Mouse (Mus musculus): ENCODE data around the gene Ifitm5.

Ifitm5 gene

GRCm38 (mm10) chr7:140907131-140907530, 43.0 kb downstream of the Ifitm5 start:
- DNase-seq (ENCODE audit: low read depth, low spot score): no peak
- no peaks in the 10 kb centered on the region for H3K27me3 ChIP-seq (ENCODE audit: control insufficient read depth, insufficient read depth, low read length, poor library complexity, severe bottlenecking)
- H3K36me3 ChIP-seq (ENCODE audit: control insufficient read depth, insufficient read depth, low read length, poor library complexity, severe bottlenecking): no peaks in the 10 kb centered on the region

GRCm38 (mm10) chr7:140905642-140906081, 44.4 kb downstream of the Ifitm5 start:
- no peaks in the 10 kb centered on the region for H3K27me3 ChIP-seq (ENCODE audit: control insufficient read depth, insufficient read depth, low read length, poor library complexity, severe bottlenecking)
- no peak for DNase-seq (ENCODE audit: low read depth, low spot score)
- H3K36me3 ChIP-seq (ENCODE audit: control insufficient read depth, insufficient read depth, low read length, poor library complexity, severe bottlenecking): no peaks in the 10 kb centered on the region

GRCm38 (mm10) chr7:140903212-140903611, 46.9 kb downstream of the Ifitm5 start:
- peak; percentile 82 for DNase-seq (ENCODE audit: low read depth, low spot score)
- Histone ChIP-seq H3K27me3 (ENCODE audit: control insufficient read depth, insufficient read depth, low read length, poor library complexity, severe bottlenecking) (no peaks in the 10 kb centered on the region), H3K36me3 (ENCODE audit: control insufficient read depth, insufficient read depth, low read length, poor library complexity, severe bottlenecking) (peaks cover 2% of the 10 kb centered on the region; the same call in 1 of the 2 replicates)

GRCm38 (mm10) chr7:140902036-140902875, 47.8 kb downstream of the Ifitm5 start:
- Histone ChIP-seq H3K27me3 (ENCODE audit: control insufficient read depth, insufficient read depth, low read length, poor library complexity, severe bottlenecking) (no peaks in the 10 kb centered on the region), H3K36me3 (ENCODE audit: control insufficient read depth, insufficient read depth, low read length, poor library complexity, severe bottlenecking) (peaks cover 2% of the 10 kb centered on the region; the same call in 1 of the 2 replicates)
- no peak for DNase-seq (ENCODE audit: low read depth, low spot score)

- DNase-seq (ENCODE audit: low read depth, low spot score): no peak
- peaks cover 4% of the 10 kb centered on the region; the same call in 1 of the 2 replicates for H3K36me3 ChIP-seq (ENCODE audit: control insufficient read depth, insufficient read depth, low read length, poor library complexity, severe bottlenecking)
- H3K27me3 ChIP-seq (ENCODE audit: control insufficient read depth, insufficient read depth, low read length, poor library complexity, severe bottlenecking): no peaks in the 10 kb centered on the region
These were observed 49.9 kb downstream of the Ifitm5 start, which contains the start of gene Cox8b for GRCm38 (mm10) chr7:140900220-140900619. TSS of gene Cox8b (minus strand) at chr7:140900446.

- no peak for DNase-seq (ENCODE audit: low read depth, low spot score)
- Histone ChIP-seq H3K36me3 (ENCODE audit: control insufficient read depth, insufficient read depth, low read length, poor library complexity, severe bottlenecking) (peaks cover 4% of the 10 kb centered on the region; the same call in 1 of the 2 replicates), H3K27me3 (ENCODE audit: control insufficient read depth, insufficient read depth, low read length, poor library complexity, severe bottlenecking) (no peaks in the 10 kb centered on the region)
These were observed 51.0 kb downstream of the Ifitm5 start for GRCm38 (mm10) chr7:140899121-140899520.

Measured in splenic B cell, adult 2 months (primary cell).